Mouse (Mus musculus) limb, embryonic 13.5 days (tissue): ENCODE data around the gene Chrna9. TPM values are rescaled to one million over a fixed set of nuclear protein-coding genes. Genes with fewer than 3 reads are reported as not detected.

Experiments
- ATAC-seq: fragments of 200-750 bp; cut with Nextera tagmentation; 2 replicates; pipeline ENCODE4 v1.8.0; 2017; ENCODE audit warnings: low read depth, moderate number of reproducible peaks, moderate TSS enrichment; ENCODE audit not compliant: low FRiP score
- H3K27ac ChIP-seq: fragments of 300-500 bp; sonication (generic); 2 replicates; pipeline ENCODE4 v1.5.1; 2015; ENCODE audit warnings: inconsistent platforms, mild to moderate bottlenecking, moderate library complexity
- H3K27me3 ChIP-seq: fragments of 300-500 bp; sonication (generic); 2 replicates; pipeline ENCODE4 v1.6.1; 2015; ENCODE audit warnings: mild to moderate bottlenecking, inconsistent platforms
- H3K36me3 ChIP-seq: fragments of 300-500 bp; sonication (generic); 2 replicates; pipeline ENCODE4 v1.6.1; 2015; ENCODE audit warnings: inconsistent platforms, mild to moderate bottlenecking, moderate library complexity
- H3K4me1 ChIP-seq: fragments of 300-500 bp; sonication (generic); 2 replicates; pipeline ENCODE4 v1.6.1; 2015; ENCODE audit warnings: inconsistent platforms
- H3K4me2 ChIP-seq: fragments of 300-500 bp; sonication (generic); replicated peaks from 2 replicates; pipeline ENCODE4 v1.6.1; 2015; ENCODE audit warnings: inconsistent platforms, mild to moderate bottlenecking, moderate library complexity
- H3K4me3 ChIP-seq: fragments of 300-500 bp; sonication (generic); 2 replicates; pipeline ENCODE4 v1.5.1; 2015; ENCODE audit warnings: moderate library complexity, mild to moderate bottlenecking, inconsistent platforms
- H3K9ac ChIP-seq: fragments of 300-500 bp; sonication (generic); 2 replicates; pipeline ENCODE4 v1.6.1; 2015; ENCODE audit warnings: mild to moderate bottlenecking, inconsistent platforms
- H3K9me3 ChIP-seq: fragments of 300-500 bp; sonication (generic); 2 replicates; pipeline ENCODE4 v1.6.1; 2016; ENCODE audit warnings: inconsistent platforms
- WGBS: fragments of 180-500 bp; shearing (Covaris S2); methylation state at CpG from one replicate; pipeline ENCODE4 v1.1.7; 2015; 5-methylcytosine and 5-hydroxymethylcytosine counted together
- microRNA-seq: library from miRNA; unstranded; fragments of <30 nt; microRNA quantifications from one replicate; pipeline ENCODE4, GENCODE M21; 2016
- polyA plus RNA-seq: library from polyadenylated mRNA; unstranded; fragments of >200 nt; fragmentation: Nextera tagmentation; extraction: Ambion mirVana; gene quantifications from 2 replicates; pipeline ENCODE4 v1.2.1, GENCODE M21; 2015

Chrna9 gene
- polyA plus RNA-seq, 1 experiment from 2014 or later: 0.70 TPM

GRCm38 (mm10) chr5:66004134-66004925, 69.6 kb downstream of the Chrna9 start, which contains the start of gene 9130230L23Rik:
9130230L23Rik (minus strand) TSS chr5:66004285.
- no peak within 1 kb of the TSS for H3K27ac ChIP-seq
- no peak within 1 kb of the TSS for H3K4me3 ChIP-seq
- WGBS: 75% methylated on average over 14 of the region's 14 CpGs
- no peaks in the 10 kb centered on the region for H3K27me3 ChIP-seq
- H3K36me3 ChIP-seq: no peaks in the 10 kb centered on the region
- no peak within 1 kb of the TSS for H3K4me2 ChIP-seq
- no peaks in the 10 kb centered on the region for H3K9me3 ChIP-seq
- no peak for ATAC-seq
- no peak within 1 kb of the TSS for H3K9ac ChIP-seq
- peaks cover 19% of the 10 kb centered on the region for H3K4me1 ChIP-seq

GRCm38 (mm10) chr5:66005041-66005678, 70.4 kb downstream of the Chrna9 start:
- no peaks in the 10 kb centered on the region for H3K27me3 ChIP-seq
- 50% methylated on average over 16 of the region's 16 CpGs for WGBS
- no peak overlapping the region for H3K4me2 ChIP-seq
- no peak overlapping the region for H3K27ac ChIP-seq
- no peaks in the 10 kb centered on the region for H3K36me3 ChIP-seq
- H3K4me3 ChIP-seq: no peak overlapping the region
- H3K9ac ChIP-seq: no peak overlapping the region
- no peaks in the 10 kb centered on the region for H3K9me3 ChIP-seq
- H3K4me1 ChIP-seq: peaks cover 16% of the 10 kb centered on the region
- no peak for ATAC-seq

- peak; percentile 40; the same call in 1 of the 2 replicates for ATAC-seq
- H3K9me3 ChIP-seq: no peaks in the 10 kb centered on the region
- H3K9ac ChIP-seq: no peak overlapping the region
- H3K4me3 ChIP-seq: no peak overlapping the region
- H3K27ac ChIP-seq: no peak overlapping the region
- no peaks in the 10 kb centered on the region for H3K36me3 ChIP-seq
- H3K4me1 ChIP-seq: 0 out of 2 replicates have a peak, but pooled peaks cover 4% of the 10 kb centered on the region
- 66% methylated on average over 15 of the region's 15 CpGs for WGBS
- H3K4me2 ChIP-seq: no peak overlapping the region
- H3K27me3 ChIP-seq: no peaks in the 10 kb centered on the region
Measured at GRCm38 (mm10) chr5:66008245-66008967, 73.7 kb downstream of the Chrna9 start.

GRCm38 (mm10) chr5:66013999-66014398, 79.3 kb downstream of the Chrna9 start:
- WGBS: 79% methylated on average over 3 of the region's 3 CpGs
- no peak overlapping the region for H3K27ac ChIP-seq
- no peaks in the 10 kb centered on the region for H3K27me3 ChIP-seq
- no peaks in the 10 kb centered on the region for H3K4me1 ChIP-seq
- no peaks in the 10 kb centered on the region for H3K36me3 ChIP-seq
- no peaks in the 10 kb centered on the region for H3K9me3 ChIP-seq
- no peak overlapping the region for H3K9ac ChIP-seq
- ATAC-seq: no peak
- H3K4me3 ChIP-seq: no peak overlapping the region
- no peak overlapping the region for H3K4me2 ChIP-seq

- Histone ChIP-seq H3K4me3 (no peak overlapping the region), H3K9ac (no peak overlapping the region), H3K27ac (no peak overlapping the region), H3K4me2 (no peak overlapping the region), H3K9me3 (no peaks in the 10 kb centered on the region), H3K27me3 (no peaks in the 10 kb centered on the region), H3K36me3 (no peaks in the 10 kb centered on the region), H3K4me1 (no peaks in the 10 kb centered on the region)
- WGBS: 83% methylated on average over 2 of the region's 2 CpGs
- ATAC-seq: no peak
Measured at GRCm38 (mm10) chr5:66014437-66014836, 79.7 kb downstream of the Chrna9 start.

GRCm38 (mm10) chr5:66015449-66015961, 80.8 kb downstream of the Chrna9 start:
- Histone ChIP-seq H3K27ac (no peak overlapping the region), H3K9me3 (no peaks in the 10 kb centered on the region), H3K4me1 (no peaks in the 10 kb centered on the region), H3K9ac (no peak overlapping the region), H3K36me3 (no peaks in the 10 kb centered on the region), H3K27me3 (no peaks in the 10 kb centered on the region), H3K4me3 (no peak overlapping the region), H3K4me2 (no peak overlapping the region)
- 97% methylated on average over 2 of the region's 2 CpGs for WGBS
- no peak for ATAC-seq

GRCm38 (mm10) chr5:66026796-66027195, 92.1 kb downstream of the Chrna9 start:
- no peak for ATAC-seq
- 97% methylated on average over 31 of the region's 31 CpGs for WGBS
- no peak overlapping the region for H3K9ac ChIP-seq
- no peak overlapping the region for H3K27ac ChIP-seq
- H3K9me3 ChIP-seq: peaks cover 21% of the 10 kb centered on the region; the same call in 1 of the 2 replicates
- H3K4me2 ChIP-seq: no peak overlapping the region
- H3K4me3 ChIP-seq: no peak overlapping the region
- no peaks in the 10 kb centered on the region for H3K27me3 ChIP-seq
- no peaks in the 10 kb centered on the region for H3K4me1 ChIP-seq
- H3K36me3 ChIP-seq: peaks cover 11% of the 10 kb centered on the region

Small RNAs within 50 kb of the gene (microRNA-seq; reads per million reads assigned to microRNA genes)
- not detected for gene Gm25952

Other genes starting within 250 kb of the Chrna9 start
- 75.2 and 78.0 TPM in 2 replicates for gene Pds5a, start 236.6 kb upstream of the Chrna9 start, polyA plus RNA-seq
- 35.3 and 37.0 TPM in 2 replicates for gene N4bp2, start 171.4 kb upstream of the Chrna9 start, polyA plus RNA-seq
- gene Rhoh, start 73.7 kb upstream of the Chrna9 start, polyA plus RNA-seq: 0.93 and 1.1 TPM in 2 replicates
- gene 9130230L23Rik, start 69.4 kb downstream of the Chrna9 start, polyA plus RNA-seq: not detected in 2 replicates
- 3.7 and 4.0 TPM in 2 replicates for gene Rbm47, start 238.2 kb downstream of the Chrna9 start, polyA plus RNA-seq